Mouse (Mus musculus) heart, postnatal 14 days (tissue): ENCODE measurements around the gene Ethe1. TPM values are rescaled to one million over a fixed set of nuclear protein-coding genes. Genes with fewer than 3 reads are reported as not detected.

Source experiments
- DNase-seq, 2 experiments: peaks; one replicate each; pipeline ENCODE4 v3.0.0; 2021 to 2022
- intact Hi-C: fragments of 180-260 bp; cut with DNase I; formaldehyde crosslinking; loops from one replicate; pipeline ENCODE4 v1.15.1; 2025
- total RNA-seq, 2 experiments: library from RNA; stranded (reverse); gene quantifications; 2 replicates each; pipeline ENCODE4 v1.2.3; 2021

Gene Ethe1
- total RNA-seq, 2 experiments from 2014 or later = 29.8 to 30.1 TPM

DNA sequence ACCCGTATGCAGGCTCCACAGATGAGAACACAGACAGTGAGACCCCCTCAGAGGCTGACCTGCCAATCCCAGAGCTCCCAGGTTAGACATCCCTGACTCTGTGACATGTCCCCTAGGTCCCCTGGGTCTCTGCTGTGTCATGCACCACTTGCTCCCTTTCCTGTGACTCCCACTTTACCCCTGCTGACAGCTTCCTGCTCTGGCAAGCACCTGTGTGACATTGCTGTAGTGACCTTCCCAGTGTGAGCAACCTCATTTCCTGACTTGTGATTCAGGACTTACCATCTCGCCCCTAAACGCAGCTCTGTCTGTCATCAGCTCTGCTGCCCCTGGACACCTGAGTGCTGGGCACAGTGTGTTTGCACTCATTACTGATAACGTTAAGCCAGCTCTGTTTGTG is 16.3 kb upstream of the Ethe1 start:
- DNase-seq = no peak
- intact Hi-C loops = no loop called here

DNA sequence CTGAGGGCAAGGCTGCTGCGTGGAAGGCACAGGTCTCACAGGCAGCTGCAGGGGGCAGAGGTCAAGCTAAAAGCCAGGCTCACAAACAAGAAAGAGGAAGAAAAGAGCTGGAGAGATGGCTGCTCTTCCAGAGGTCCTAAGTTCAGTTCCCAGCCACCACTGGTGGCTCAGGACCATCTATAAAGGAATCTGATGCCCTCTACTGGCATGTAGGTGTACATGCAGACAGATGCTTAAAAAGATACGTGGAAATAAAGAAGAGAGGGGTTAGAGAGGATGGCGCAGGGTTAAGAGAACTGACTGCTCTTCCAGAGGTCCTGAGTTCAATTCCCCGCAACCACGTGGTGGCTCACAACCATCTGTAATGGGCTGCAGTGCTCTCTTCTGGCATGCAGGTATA is 14.9 kb upstream of the Ethe1 start:
- intact Hi-C loops = no loop called here
- DNase-seq = no peak

GRCm38 (mm10) chr7:24574224-24574796 is 13.0 kb upstream of the Ethe1 start:
- no peak for DNase-seq
- intact Hi-C loops = no loop called here

- intact Hi-C loops = no loop called here
- DNase-seq = no peak
Measured at GRCm38 (mm10) chr7:24577811-24578210, 9.5 kb upstream of the Ethe1 start.

- DNase-seq = no peak
- intact Hi-C loops = loop anchor here (2.0 kb wide), 1 partner anchor 16 kb away; no protein-coding TSS in a partner anchor
Measured at GRCm38 (mm10) chr7:24584876-24585275, 2.5 kb upstream of the Ethe1 start.

- intact Hi-C loops = loop anchor here (2.0 kb wide), 1 partner anchor 17 kb away; no protein-coding TSS in a partner anchor
- no peak for DNase-seq
Measured at GRCm38 (mm10) chr7:24585995-24586394, 1.3 kb upstream of the Ethe1 start.

- DNase-seq = no peak
- intact Hi-C loops = no loop called here
Measured at GRCm38 (mm10) chr7:24586828-24587227, 515 bp upstream of the Ethe1 start.

GRCm38 (mm10) chr7:24588336-24588735 is 993 bp downstream of the Ethe1 start:
- DNase-seq = peak; percentile 40 to 54
- intact Hi-C loops = no loop called here

GRCm38 (mm10) chr7:24591735-24592134 is 4.4 kb downstream of the Ethe1 start:
- intact Hi-C loops = loop anchor here (5.0 kb wide), 1 partner anchor 44 kb away; the partner anchor contains the start of genes Pinlyp and Xrcc1

GRCm38 (mm10) chr7:24592163-24592562 is 4.8 kb downstream of the Ethe1 start:
- intact Hi-C loops = loop anchor here (5.0 kb wide), 1 partner anchor 45 kb away; the partner anchor contains the start of genes Pinlyp and Xrcc1
- DNase-seq = no peak

More at GRCm38 (mm10) chr7:24591735-24592134, 4.4 kb downstream of the Ethe1 start:
- DNase-seq = no peak

DNA sequence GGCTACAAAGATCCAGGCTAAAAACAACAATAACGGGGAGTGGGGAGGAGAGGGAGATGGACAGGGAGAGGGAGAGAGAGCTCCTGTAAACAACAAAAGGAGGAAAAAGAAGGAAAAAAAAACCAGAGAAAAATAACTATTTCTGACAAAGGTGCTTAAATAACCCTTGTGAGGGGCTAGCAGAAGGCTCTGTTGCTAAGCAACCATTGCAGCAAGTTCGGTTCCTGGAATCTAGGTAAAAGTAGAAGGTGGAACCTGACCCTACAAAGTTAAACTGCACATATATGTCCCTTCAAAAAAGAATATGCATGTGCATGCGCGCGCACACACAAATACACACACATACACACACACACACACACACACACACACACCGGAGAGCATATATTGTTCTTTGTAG is 5.4 kb downstream of the Ethe1 start:
- DNase-seq = no peak
- intact Hi-C loops = loop anchor here (5.0 kb wide), 1 partner anchor 45 kb away; the partner anchor contains the start of genes Pinlyp and Xrcc1

- intact Hi-C loops = loop anchor here (5.0 kb wide), 1 partner anchor 46 kb away; the partner anchor contains the start of genes Pinlyp and Xrcc1
- DNase-seq = peak; percentile 81
Measured at GRCm38 (mm10) chr7:24593621-24594308, 6.4 kb downstream of the Ethe1 start.

DNA sequence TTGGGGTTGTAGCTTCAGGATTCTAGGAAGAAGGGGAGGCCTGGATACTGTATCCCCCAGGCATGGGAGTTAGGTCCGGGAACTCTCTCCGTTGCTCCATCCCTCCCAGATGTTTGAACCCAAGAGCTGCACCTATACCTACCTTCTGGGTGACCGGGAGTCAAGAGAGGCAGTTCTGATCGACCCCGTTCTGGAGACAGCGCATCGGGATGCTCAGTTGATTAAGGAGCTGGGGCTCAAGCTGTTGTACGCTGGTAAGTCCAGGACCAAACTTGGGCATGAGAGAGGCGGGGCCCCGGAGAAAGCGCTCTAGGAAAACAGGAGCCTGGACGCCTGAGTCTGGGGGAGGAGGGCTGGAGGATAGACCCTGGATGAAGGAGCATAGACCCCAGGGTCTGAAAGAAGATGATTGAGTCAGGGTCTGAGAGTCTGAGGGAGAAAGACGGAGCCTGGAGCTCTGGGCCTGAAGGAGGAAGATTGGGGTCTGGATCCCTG is 7.0 kb downstream of the Ethe1 start:
- intact Hi-C loops = loop anchor here (5.0 kb wide), 1 partner anchor 47 kb away; the partner anchor contains the start of genes Pinlyp and Xrcc1
- DNase-seq = no peak

GRCm38 (mm10) chr7:24595464-24595863 is 8.1 kb downstream of the Ethe1 start:
- no peak for DNase-seq
- intact Hi-C loops = no loop called here

DNA sequence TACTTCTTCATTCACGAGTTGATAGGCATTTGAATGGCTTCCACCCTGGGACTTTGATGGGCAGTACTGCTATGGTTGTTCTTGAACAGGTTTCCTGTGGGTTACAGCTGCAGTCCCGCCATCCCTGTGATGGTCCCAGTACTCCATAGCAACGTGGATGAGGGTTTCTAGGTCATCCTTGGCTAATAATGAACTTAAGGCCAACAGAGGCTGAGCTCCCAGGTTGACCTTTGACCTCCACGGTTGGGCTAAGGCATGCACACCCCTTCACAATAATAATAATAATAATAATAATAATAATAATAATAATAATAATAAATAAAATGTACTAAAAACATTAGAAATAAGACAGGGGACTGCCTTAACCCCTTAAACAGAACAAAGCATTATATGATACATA is 10.8 kb downstream of the Ethe1 start:
- intact Hi-C loops = no loop called here
- no peak for DNase-seq

DNA sequence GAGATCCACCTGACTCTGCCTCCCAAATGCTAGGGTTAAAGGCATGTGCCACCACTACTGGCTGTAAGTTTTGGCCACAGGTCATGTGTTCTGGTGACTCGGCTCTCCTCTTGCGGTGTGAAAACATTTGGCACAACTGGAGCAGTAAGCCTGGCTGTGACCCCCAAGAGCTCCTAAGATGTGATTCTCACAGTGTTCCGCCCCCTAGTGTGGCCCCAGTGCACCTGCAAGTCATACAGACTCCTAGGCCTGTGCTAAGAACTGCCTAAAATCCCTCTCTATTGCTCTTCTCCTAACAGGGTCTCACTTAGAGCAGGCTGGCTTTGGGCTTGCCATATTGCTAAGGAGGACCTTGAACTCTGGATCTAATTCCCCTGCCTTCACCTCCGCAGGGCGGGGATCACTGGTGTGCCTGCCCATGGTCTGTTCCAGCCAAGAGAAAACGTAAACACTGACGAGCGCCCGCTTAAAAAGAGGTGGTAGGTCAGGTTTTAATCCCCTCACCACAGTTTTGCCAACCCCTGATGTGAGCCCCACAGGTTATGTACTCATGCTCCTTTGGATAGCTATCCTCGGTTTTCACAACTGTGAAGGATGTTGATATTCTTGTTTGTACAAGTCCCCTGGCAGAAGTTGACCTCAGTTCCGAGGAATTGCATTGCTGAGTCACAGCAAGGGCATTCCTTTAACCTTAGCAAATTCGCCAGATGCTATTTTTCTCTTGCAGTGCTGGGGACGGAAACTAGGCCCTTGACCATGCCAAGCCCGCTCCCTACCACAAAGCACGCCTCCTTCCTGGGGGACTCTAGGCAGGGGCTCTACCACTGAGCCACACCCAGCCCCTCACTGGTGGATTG is 12.1 kb downstream of the Ethe1 start:
- peak in 1 of 2 experiments; percentile 19 for DNase-seq
- intact Hi-C loops = loop anchor here (2.0 kb wide), 1 partner anchor 53 kb away; no protein-coding TSS in a partner anchor

- peak; percentile 97 to 99 for DNase-seq
- intact Hi-C loops = loop anchor here (1.0 to 2.0 kb wide), 2 partner anchors 52 to 61 kb away; no protein-coding TSS in a partner anchor
Measured at GRCm38 (mm10) chr7:24600941-24601597, 13.7 kb downstream of the Ethe1 start.

GRCm38 (mm10) chr7:24605561-24605960 is 18.2 kb downstream of the Ethe1 start:
- intact Hi-C loops = no loop called here
- no peak for DNase-seq

DNA sequence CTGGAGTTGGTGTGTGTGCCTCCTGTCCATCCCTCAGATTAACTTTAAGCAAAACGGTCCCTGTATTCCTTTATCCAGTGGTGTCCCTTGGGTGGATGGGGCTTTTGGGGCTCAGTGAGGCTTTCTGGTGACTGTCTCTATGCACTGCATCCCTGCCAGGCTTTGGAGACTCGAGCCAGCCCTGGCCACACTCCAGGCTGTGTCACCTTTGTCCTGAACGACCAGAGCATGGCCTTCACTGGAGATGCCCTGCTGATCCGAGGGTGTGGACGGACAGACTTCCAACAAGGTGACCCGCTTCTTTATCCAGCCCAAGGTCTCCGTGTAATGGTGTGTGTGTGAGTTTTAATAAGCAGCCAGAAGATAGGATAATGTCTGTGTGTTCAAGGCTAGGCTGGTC is 18.7 kb downstream of the Ethe1 start:
- intact Hi-C loops = no loop called here
- DNase-seq = no peak

- intact Hi-C loops = no loop called here
Measured at GRCm38 (mm10) chr7:24608017-24608416, 20.7 kb downstream of the Ethe1 start.

More at GRCm38 (mm10) chr7:24608017-24608416, 20.7 kb downstream of the Ethe1 start:
- peak; percentile 38 to 62 for DNase-seq
